Mouse (Mus musculus) cortical plate, adult 2 months (tissue): ENCODE measurements around the gene Abcc6. TPM values are rescaled to one million over a fixed set of nuclear protein-coding genes. Genes with fewer than 3 reads are reported as not detected.

ENCODE experiments used
- H3K27ac ChIP-seq: fragments of 200-500 bp; 2 replicates; pipeline ENCODE4 v1.5.1; 2012; ENCODE audit warnings: low read length, control low read depth, inconsistent platforms; ENCODE audit not compliant: insufficient read depth
- H3K4me1 ChIP-seq: fragments of 200-500 bp; 2 replicates; pipeline ENCODE4 v1.6.1; 2011; ENCODE audit warnings: low read length; ENCODE audit not compliant: control insufficient read depth, insufficient read depth
- H3K4me3 ChIP-seq: fragments of 200-500 bp; 2 replicates; pipeline ENCODE4 v1.5.1; 2011; ENCODE audit warnings: mild to moderate bottlenecking, low read length, control low read depth; ENCODE audit not compliant: insufficient read depth
- CTCF ChIP-seq: fragments of 200-500 bp; IDR thresholded peaks from 2 replicates; pipeline ENCODE4 v1.5.1; 2011; ENCODE audit warnings: mild to moderate bottlenecking, control low read depth, low read length; ENCODE audit not compliant: insufficient read depth; ENCODE audit errors: extremely low read depth
- POLR2A ChIP-seq: fragments of 200-500 bp; IDR thresholded peaks from 2 replicates; pipeline ENCODE4 v1.6.1; 2011; ENCODE audit warnings: mild to moderate bottlenecking, low read length, control low read depth; ENCODE audit not compliant: insufficient read depth; ENCODE audit errors: extremely low read depth
- polyA plus RNA-seq: library from polyadenylated mRNA; depleted of rRNA; stranded (reverse); fragments of >200 nt; gene quantifications from 2 replicates; pipeline ENCODE4 v1.2.3, GENCODE M21; 2012; rRNA removed

Abcc6 gene
- 2.3 and 3.1 TPM in 2 replicates for polyA plus RNA-seq

- TF ChIP-seq POLR2A, result no peak
- no peak for TF ChIP-seq CTCF
- Histone ChIP-seq H3K27ac (peak within 1 kb of the TSS; percentile 64), H3K4me3 (no peak within 1 kb of the TSS), H3K4me1 (peaks cover 3% of the 10 kb centered on the region)
Observed at GRCm38 (mm10) chr7:46030145-46030488, at the start of gene Abcc6. Gene Abcc6 (minus strand): TSS chr7:46030302.

- TF ChIP-seq CTCF (no peak), POLR2A (no peak)
- no peak overlapping the region for H3K27ac ChIP-seq
- no peak overlapping the region for H3K4me3 ChIP-seq
- H3K4me1 ChIP-seq, result no peaks in the 10 kb centered on the region
Observed at GRCm38 (mm10) chr7:46077675-46078074, 47.6 kb upstream of the Abcc6 start.

- H3K4me1 ChIP-seq, result no peaks in the 10 kb centered on the region
- TF ChIP-seq CTCF, result no peak
- no peak for TF ChIP-seq POLR2A
- H3K4me3 ChIP-seq, result no peak overlapping the region
Observed at GRCm38 (mm10) chr7:46076844-46077243, 46.7 kb upstream of the Abcc6 start.

GRCm38 (mm10) chr7:46068831-46069230 lies 38.7 kb upstream of the Abcc6 start:
- H3K4me1 ChIP-seq, result no peaks in the 10 kb centered on the region
- no peak overlapping the region for H3K4me3 ChIP-seq
- TF ChIP-seq CTCF (no peak), POLR2A (no peak)
- no peak overlapping the region for H3K27ac ChIP-seq

More at GRCm38 (mm10) chr7:46076844-46077243, 46.7 kb upstream of the Abcc6 start:
- no peak overlapping the region for H3K27ac ChIP-seq

- no peaks in the 10 kb centered on the region for H3K4me1 ChIP-seq
- H3K4me3 ChIP-seq, result no peak overlapping the region
- TF ChIP-seq POLR2A (no peak), CTCF (no peak)
- no peak overlapping the region for H3K27ac ChIP-seq
Observed at GRCm38 (mm10) chr7:46063296-46063695, 33.2 kb upstream of the Abcc6 start.

- TF ChIP-seq CTCF (no peak), POLR2A (no peak)
- no peak overlapping the region for H3K27ac ChIP-seq
- H3K4me1 ChIP-seq, result no peaks in the 10 kb centered on the region
- no peak overlapping the region for H3K4me3 ChIP-seq
Observed at GRCm38 (mm10) chr7:46061614-46062013, 31.5 kb upstream of the Abcc6 start.

- no peak for TF ChIP-seq CTCF
- no peak for TF ChIP-seq POLR2A
- H3K4me1 ChIP-seq, result no peaks in the 10 kb centered on the region
- no peak overlapping the region for H3K27ac ChIP-seq
- H3K4me3 ChIP-seq, result no peak overlapping the region
Observed at GRCm38 (mm10) chr7:46060688-46061087, 30.6 kb upstream of the Abcc6 start.

- no peak overlapping the region for H3K27ac ChIP-seq
- TF ChIP-seq CTCF (no peak), POLR2A (no peak)
- no peak overlapping the region for H3K4me3 ChIP-seq
Observed at GRCm38 (mm10) chr7:46058882-46059281, 28.8 kb upstream of the Abcc6 start.

GRCm38 (mm10) chr7:46053566-46053965 lies 23.5 kb upstream of the Abcc6 start:
- TF ChIP-seq POLR2A, result no peak
- TF ChIP-seq CTCF, result no peak
- no peaks in the 10 kb centered on the region for H3K4me1 ChIP-seq
- no peak overlapping the region for H3K4me3 ChIP-seq
- no peak overlapping the region for H3K27ac ChIP-seq

More at GRCm38 (mm10) chr7:46058882-46059281, 28.8 kb upstream of the Abcc6 start:
- no peaks in the 10 kb centered on the region for H3K4me1 ChIP-seq

- Histone ChIP-seq H3K27ac (no peak overlapping the region), H3K4me3 (no peak overlapping the region), H3K4me1 (no peaks in the 10 kb centered on the region)
- TF ChIP-seq POLR2A, result no peak
- TF ChIP-seq CTCF, result peak; percentile 37; the same call in 1 of the 2 replicates
Observed at GRCm38 (mm10) chr7:46052161-46052821, 22.2 kb upstream of the Abcc6 start.
